In genomic region chr15:103089852-103090251, GRCm38 (mm10) we compare ENCODE assay signal across 12 mouse cellular contexts.
"Had no signal": no experiment of that assay in that cellular context is flagged by ENCODE, and none has a peak within 500 bp of the region (broad histone marks: within the 10 kb centered on the region; RNA-seq: fewer than 3 reads in every experiment).

No protein-coding gene starts in this region.

- DNase-seq: layer of hippocampus, postnatal 36 days; lung, adult 18-20 months; retina, postnatal 1 day; right cerebral cortex, postnatal 4 days; spleen, adult 18-20 months; thymus, adult 18-20 months; thymus, postnatal 25 days had no signal

- H3K9me3 ChIP-seq: limb, embryonic 15.5 days; midbrain, embryonic 13.5 days had no signal

- H3K4me3 ChIP-seq: limb, embryonic 15.5 days; midbrain, embryonic 13.5 days had no signal

- H3K36me3 ChIP-seq: limb, embryonic 15.5 days; midbrain, embryonic 13.5 days had no signal

- H3K9ac ChIP-seq: limb, embryonic 15.5 days; liver, embryonic 14.5 days; midbrain, embryonic 13.5 days had no signal

- H3K4me2 ChIP-seq: limb, embryonic 15.5 days; midbrain, embryonic 13.5 days had no signal

- ATAC-seq: inflammation-experienced regulatory T-cells, adult 6 months; intestine, postnatal 0 days; midbrain, embryonic 13.5 days had no signal

- H3K27ac ChIP-seq: limb, embryonic 15.5 days; liver, embryonic 14.5 days; midbrain, embryonic 13.5 days had no signal
